Mouse (Mus musculus): ENCODE measurements around the gene Ptpn21. TPM values are rescaled to one million over a fixed set of nuclear protein-coding genes. Genes with fewer than 3 reads are reported as not detected.

Ptpn21 gene
- polyA plus RNA-seq, 1 experiment: 14.0 TPM

DNA sequence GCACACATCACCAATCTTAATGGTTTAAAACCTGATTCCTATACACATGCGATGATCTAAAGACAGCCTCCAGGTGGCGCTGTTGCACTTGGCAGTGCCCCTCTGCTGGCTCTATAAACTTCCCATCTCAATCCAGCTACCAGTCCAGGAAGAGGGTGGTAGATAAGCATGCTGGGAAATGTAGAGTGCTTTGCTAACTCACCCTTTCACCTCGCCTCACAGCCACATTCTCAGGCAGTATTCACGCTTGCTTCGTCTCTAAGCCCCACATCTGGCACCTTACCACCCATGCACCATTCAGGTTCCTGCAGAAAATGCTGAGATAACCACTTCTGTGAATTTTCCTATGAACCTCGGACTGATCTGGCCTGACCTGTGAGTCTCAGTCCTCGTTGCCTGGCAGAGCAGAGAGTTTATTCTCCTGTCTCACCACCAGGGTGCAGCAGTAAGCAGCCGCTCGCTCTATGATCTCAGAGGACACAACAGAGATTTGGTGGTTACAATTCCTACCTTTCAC is 62.5 kb downstream of the Ptpn21 start:
- TF ChIP-seq CTCF (IDR thresholded peaks at IDR 0.05; ENCODE audit: borderline replicate concordance, insufficient read depth, low read depth, low read length) (peak; percentile 77), POLR2A (IDR thresholded peaks at IDR 0.05; ENCODE audit: borderline replicate concordance, insufficient read depth, low read length) (no peak)
- 12% methylated on average over 9 of the region's 9 CpGs for WGBS
- peak overlapping the region; percentile 41 for H3K4me3 ChIP-seq (replicated peaks; ENCODE audit: insufficient read depth, low read depth, low read length)
- H3K27ac ChIP-seq (ENCODE audit: insufficient read depth, low read length): peak overlapping the region; percentile 70; the same call in 1 of the 2 replicates
- peaks cover 10% of the 10 kb centered on the region for H3K4me1 ChIP-seq (ENCODE audit: control insufficient read depth, insufficient read depth, low read length)
- peak; percentile 76 to 80 for DNase-seq
- no peaks in the 10 kb centered on the region for H3K27me3 ChIP-seq (ENCODE audit: control insufficient read depth, insufficient read depth, low read length)

DNA sequence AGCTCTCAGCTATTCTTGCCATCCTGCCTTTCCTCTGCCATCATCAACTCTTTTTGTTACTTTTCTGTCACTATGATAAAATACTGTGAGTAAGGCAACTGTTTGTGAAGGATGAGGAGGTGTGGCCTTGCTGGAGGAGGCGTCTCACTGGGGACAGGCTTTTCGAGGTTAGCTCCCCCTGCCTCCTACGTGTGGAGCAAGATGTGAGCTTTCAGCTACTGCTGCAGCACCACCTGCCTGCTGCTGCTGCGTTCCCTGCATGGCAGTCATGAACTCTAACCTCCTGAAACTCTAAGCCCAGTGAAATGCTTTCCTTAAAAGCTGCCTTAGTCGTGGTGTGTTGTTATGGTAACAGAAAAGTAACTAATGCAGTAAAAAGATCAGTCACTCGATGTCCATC is 63.3 kb downstream of the Ptpn21 start:
- no peak overlapping the region for H3K27ac ChIP-seq (ENCODE audit: insufficient read depth, low read length)
- WGBS: 64% methylated on average over 6 of the region's 6 CpGs
- H3K27me3 ChIP-seq (ENCODE audit: control insufficient read depth, insufficient read depth, low read length): no peaks in the 10 kb centered on the region
- DNase-seq: no peak
- no peak overlapping the region for H3K4me3 ChIP-seq (replicated peaks; ENCODE audit: insufficient read depth, low read depth, low read length)
- peaks cover 10% of the 10 kb centered on the region for H3K4me1 ChIP-seq (ENCODE audit: control insufficient read depth, insufficient read depth, low read length)
- TF ChIP-seq POLR2A (IDR thresholded peaks at IDR 0.05; ENCODE audit: borderline replicate concordance, insufficient read depth, low read length) (no peak), CTCF (IDR thresholded peaks at IDR 0.05; ENCODE audit: borderline replicate concordance, insufficient read depth, low read depth, low read length) (no peak)

DNA sequence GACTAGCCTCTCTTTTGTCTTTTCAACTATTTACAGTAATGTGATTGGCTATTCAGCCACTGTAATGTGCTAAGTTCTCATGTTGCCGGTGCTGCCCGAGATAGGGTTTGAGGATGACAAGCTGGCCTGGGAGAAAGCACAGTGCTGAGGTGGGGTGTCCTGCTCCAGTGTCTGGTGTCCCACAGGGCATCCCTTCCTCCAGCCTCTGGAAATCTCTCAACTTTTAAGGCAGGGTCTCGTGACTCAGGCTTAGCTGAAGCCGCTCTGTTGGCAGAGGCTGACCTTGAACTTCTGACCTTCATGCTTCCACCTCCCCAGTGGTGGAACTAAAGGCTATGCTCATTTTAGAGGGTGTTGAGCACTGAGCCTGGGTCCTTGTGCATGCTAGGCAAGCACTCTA is 66.8 kb downstream of the Ptpn21 start:
- Histone ChIP-seq H3K27me3 (ENCODE audit: control insufficient read depth, insufficient read depth, low read length) (no peaks in the 10 kb centered on the region), H3K4me1 (ENCODE audit: control insufficient read depth, insufficient read depth, low read length) (peaks cover 10% of the 10 kb centered on the region), H3K4me3 (replicated peaks; ENCODE audit: insufficient read depth, low read depth, low read length) (no peak overlapping the region), H3K27ac (ENCODE audit: insufficient read depth, low read length) (peak overlapping the region; percentile 0; the same call in 1 of the 2 replicates)
- DNase-seq: no peak
- TF ChIP-seq CTCF (IDR thresholded peaks at IDR 0.05; ENCODE audit: borderline replicate concordance, insufficient read depth, low read depth, low read length) (no peak), POLR2A (IDR thresholded peaks at IDR 0.05; ENCODE audit: borderline replicate concordance, insufficient read depth, low read length) (no peak)
- WGBS: 85% methylated on average over 4 of the region's 4 CpGs

DNA sequence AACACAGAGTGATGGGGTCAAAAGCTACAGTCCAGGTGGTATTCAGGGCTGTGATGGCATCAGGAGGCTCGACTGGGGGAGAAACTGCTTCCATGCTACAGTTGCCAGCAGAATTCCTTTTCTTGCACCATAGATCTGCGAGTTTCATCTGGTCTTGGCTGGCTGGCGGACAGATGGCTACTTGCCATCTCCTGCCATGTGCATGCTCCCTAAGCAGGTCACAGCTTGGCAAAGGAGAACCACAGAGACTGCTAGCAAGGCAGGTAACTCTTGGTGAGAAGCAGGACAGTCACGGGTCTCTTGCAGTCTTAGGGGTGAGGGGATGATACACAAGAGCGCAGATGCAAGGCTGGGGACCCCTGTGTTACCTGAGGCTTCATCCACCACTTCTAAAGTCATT is 67.3 kb downstream of the Ptpn21 start:
- Histone ChIP-seq H3K27ac (ENCODE audit: insufficient read depth, low read length) (peak overlapping the region; percentile 0; the same call in 1 of the 2 replicates), H3K27me3 (ENCODE audit: control insufficient read depth, insufficient read depth, low read length) (no peaks in the 10 kb centered on the region), H3K4me3 (replicated peaks; ENCODE audit: insufficient read depth, low read depth, low read length) (no peak overlapping the region), H3K4me1 (ENCODE audit: control insufficient read depth, insufficient read depth, low read length) (peaks cover 10% of the 10 kb centered on the region)
- DNase-seq: peak; percentile 89 to 93
- TF ChIP-seq POLR2A (IDR thresholded peaks at IDR 0.05; ENCODE audit: borderline replicate concordance, insufficient read depth, low read length): no peak
- no peak for TF ChIP-seq CTCF (IDR thresholded peaks at IDR 0.05; ENCODE audit: borderline replicate concordance, insufficient read depth, low read depth, low read length)
- WGBS: 15% methylated on average over 5 of the region's 5 CpGs

DNA sequence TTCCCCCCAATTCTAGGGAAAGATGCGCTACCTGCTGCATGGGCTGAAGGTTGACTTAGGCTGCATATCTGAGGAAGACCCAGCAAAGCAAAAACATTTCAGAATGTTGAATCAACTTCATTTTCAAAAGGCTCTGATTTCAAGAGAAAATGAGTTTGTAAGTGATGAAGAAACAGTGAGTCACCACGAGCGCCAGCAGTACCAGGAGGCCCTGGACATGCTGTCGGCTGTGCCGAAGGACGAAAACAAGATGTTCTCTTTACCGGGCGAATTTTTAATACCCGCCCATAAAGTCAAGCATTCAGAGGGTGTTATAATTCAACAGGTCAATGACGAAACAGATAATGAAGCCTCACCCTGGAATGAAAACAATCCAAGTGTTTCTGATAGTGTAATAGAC is 68.1 kb downstream of the Ptpn21 start:
- no peak overlapping the region for H3K4me3 ChIP-seq (replicated peaks; ENCODE audit: insufficient read depth, low read depth, low read length)
- H3K4me1 ChIP-seq (ENCODE audit: control insufficient read depth, insufficient read depth, low read length): peaks cover 10% of the 10 kb centered on the region
- DNase-seq: no peak
- WGBS: 88% methylated on average over 10 of the region's 10 CpGs
- no peak for TF ChIP-seq CTCF (IDR thresholded peaks at IDR 0.05; ENCODE audit: borderline replicate concordance, insufficient read depth, low read depth, low read length)
- no peak for TF ChIP-seq POLR2A (IDR thresholded peaks at IDR 0.05; ENCODE audit: borderline replicate concordance, insufficient read depth, low read length)
- H3K27ac ChIP-seq (ENCODE audit: insufficient read depth, low read length): peak overlapping the region; percentile 9; the same call in 1 of the 2 replicates
- H3K27me3 ChIP-seq (ENCODE audit: control insufficient read depth, insufficient read depth, low read length): no peaks in the 10 kb centered on the region

DNA sequence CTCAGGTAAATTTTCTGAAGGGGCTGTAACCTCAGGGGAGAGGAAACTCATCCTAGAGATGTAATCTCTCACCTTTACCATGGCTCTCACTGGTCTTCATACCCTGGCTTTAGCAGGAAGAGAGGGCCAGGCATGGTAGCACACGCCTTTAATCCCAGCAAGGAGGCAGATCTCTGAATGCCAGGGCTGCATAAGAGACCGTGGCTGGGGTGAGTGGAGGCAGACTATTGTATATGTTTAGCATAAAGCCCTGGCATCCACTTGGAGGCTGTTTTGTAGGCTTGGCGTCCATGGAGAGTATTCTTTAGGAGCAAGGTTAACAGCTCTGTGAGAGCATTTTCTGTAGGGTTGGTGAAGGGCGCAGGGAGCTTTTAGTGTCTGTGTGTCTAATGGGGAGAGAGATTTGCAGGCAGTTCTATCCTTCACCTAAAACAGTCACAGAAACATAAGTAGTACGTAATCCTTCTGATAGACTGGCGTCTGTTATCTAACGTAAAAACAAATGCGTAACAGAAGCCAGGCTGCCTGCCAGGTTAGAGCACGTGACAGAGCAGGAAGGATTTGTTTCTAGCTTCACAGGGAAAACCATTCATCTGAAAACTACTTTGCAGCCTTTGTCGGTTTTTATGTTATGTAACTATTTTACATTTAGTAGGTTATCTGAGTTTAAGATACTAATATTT is 68.9 kb downstream of the Ptpn21 start:
- Histone ChIP-seq H3K27ac (ENCODE audit: insufficient read depth, low read length) (0 out of 2 replicates have a peak overlapping the region, but pooled peaks have one; percentile 37), H3K4me3 (replicated peaks; ENCODE audit: insufficient read depth, low read depth, low read length) (no peak overlapping the region)
- 27% methylated on average over 10 of the region's 10 CpGs for WGBS

DNA sequence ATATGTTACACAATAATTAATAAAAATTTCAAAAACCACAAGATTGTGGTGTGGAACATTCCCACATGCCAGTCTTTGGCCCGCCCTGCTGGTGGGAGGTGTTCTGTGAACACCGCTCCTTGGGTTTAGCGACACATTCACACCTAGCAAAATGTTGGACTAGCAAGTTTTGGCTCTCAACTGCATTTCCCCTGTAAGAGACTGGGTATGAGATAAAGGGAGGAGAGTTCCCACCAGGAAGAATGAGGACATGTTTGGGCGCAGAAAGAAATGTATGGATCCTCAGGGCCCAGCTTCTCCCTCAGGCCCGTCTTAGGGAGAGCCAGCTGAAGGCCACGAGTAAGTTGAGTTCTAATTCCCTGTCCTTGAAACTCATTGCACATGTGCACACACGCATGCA is 74.6 kb downstream of the Ptpn21 start:
- no peak overlapping the region for H3K4me3 ChIP-seq (replicated peaks; ENCODE audit: insufficient read depth, low read depth, low read length)
- H3K4me1 ChIP-seq (ENCODE audit: control insufficient read depth, insufficient read depth, low read length): peaks cover 3% of the 10 kb centered on the region; the same call in 1 of the 2 replicates
- 93% methylated on average over 7 of the region's 7 CpGs for WGBS
- no peak for TF ChIP-seq POLR2A (IDR thresholded peaks at IDR 0.05; ENCODE audit: borderline replicate concordance, insufficient read depth, low read length)
- TF ChIP-seq CTCF (IDR thresholded peaks at IDR 0.05; ENCODE audit: borderline replicate concordance, insufficient read depth, low read depth, low read length): no peak
- no peak for DNase-seq
- H3K27ac ChIP-seq (ENCODE audit: insufficient read depth, low read length): no peak overlapping the region
- no peaks in the 10 kb centered on the region for H3K27me3 ChIP-seq (ENCODE audit: control insufficient read depth, insufficient read depth, low read length)

More for the DNA sequence above, 68.9 kb downstream of the Ptpn21 start:
- TF ChIP-seq POLR2A (IDR thresholded peaks at IDR 0.05; ENCODE audit: borderline replicate concordance, insufficient read depth, low read length) (no peak), CTCF (IDR thresholded peaks at IDR 0.05; ENCODE audit: borderline replicate concordance, insufficient read depth, low read depth, low read length) (no peak)
- peak; percentile 62 to 74 for DNase-seq
- Histone ChIP-seq H3K4me1 (ENCODE audit: control insufficient read depth, insufficient read depth, low read length) (peaks cover 10% of the 10 kb centered on the region), H3K27me3 (ENCODE audit: control insufficient read depth, insufficient read depth, low read length) (no peaks in the 10 kb centered on the region)

DNA sequence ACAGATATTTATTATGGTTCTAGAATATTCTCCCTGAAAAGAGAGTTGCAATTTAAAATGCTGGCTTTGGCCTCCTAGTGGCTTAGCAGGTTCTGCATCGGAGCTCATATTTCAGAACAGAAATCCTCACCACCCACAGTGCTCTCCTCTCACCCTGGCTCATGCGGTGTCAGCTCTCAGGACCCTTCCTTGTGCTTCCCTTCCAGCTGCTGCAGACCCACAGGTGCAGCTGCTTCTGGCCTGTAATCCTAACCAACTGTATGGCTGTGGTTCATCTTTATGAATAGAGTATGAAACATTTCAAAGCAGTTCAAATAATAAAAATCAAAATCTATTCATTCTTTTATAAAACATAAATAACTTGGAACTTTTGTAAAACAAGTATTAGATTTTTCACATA is 80.3 kb downstream of the Ptpn21 start:
- WGBS: 37% methylated on average over 2 of the region's 2 CpGs
- no peak for TF ChIP-seq CTCF (IDR thresholded peaks at IDR 0.05; ENCODE audit: borderline replicate concordance, insufficient read depth, low read depth, low read length)
- H3K4me3 ChIP-seq (replicated peaks; ENCODE audit: insufficient read depth, low read depth, low read length): no peak overlapping the region
- no peak overlapping the region for H3K27ac ChIP-seq (ENCODE audit: insufficient read depth, low read length)
- no peaks in the 10 kb centered on the region for H3K27me3 ChIP-seq (ENCODE audit: control insufficient read depth, insufficient read depth, low read length)
- H3K4me1 ChIP-seq (ENCODE audit: control insufficient read depth, insufficient read depth, low read length): peaks cover 3% of the 10 kb centered on the region; the same call in 1 of the 2 replicates
- DNase-seq: no peak
